Mouse (Mus musculus) adrenal gland, postnatal 36 days (tissue): ENCODE data around the gene Gucy2g. TPM values are rescaled to one million over a fixed set of nuclear protein-coding genes. Genes with fewer than 3 reads are reported as not detected.
A peak's percentile ranks its signal among the peaks of the same experiment; 100 is the strongest.

Experiments
- DNase-seq, 2 experiments: peaks; one replicate each; pipeline ENCODE4 v3.0.0; 2021; ENCODE audit warnings: mixed read lengths in 1 of 2
- total RNA-seq, 2 experiments: library from RNA; stranded (reverse); gene quantifications; 2 replicates each; pipeline ENCODE4 v1.2.3; 2021

Gene Gucy2g
- total RNA-seq, 2 experiments from 2014 or later = not detected

DNA sequence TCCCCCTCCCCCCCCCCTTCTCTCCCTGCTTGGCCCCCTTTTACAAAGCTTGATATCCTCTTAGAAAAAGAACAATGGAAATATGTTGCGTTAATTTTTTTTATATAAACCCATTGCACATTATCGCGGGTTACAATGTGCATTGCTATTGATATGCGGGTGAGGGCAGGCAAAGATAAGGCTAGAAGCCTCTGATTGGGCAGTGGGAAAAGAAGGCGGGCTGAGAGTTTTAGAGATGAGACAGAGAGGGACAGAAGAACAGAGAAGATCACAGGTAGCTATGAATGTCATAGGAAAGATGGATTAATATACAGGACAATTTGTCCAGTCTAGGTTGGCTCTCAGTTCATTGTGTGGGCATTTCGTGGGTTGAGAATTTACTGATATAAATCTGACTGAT is 33.8 kb downstream of the Gucy2g start:
- no peak for DNase-seq

DNA sequence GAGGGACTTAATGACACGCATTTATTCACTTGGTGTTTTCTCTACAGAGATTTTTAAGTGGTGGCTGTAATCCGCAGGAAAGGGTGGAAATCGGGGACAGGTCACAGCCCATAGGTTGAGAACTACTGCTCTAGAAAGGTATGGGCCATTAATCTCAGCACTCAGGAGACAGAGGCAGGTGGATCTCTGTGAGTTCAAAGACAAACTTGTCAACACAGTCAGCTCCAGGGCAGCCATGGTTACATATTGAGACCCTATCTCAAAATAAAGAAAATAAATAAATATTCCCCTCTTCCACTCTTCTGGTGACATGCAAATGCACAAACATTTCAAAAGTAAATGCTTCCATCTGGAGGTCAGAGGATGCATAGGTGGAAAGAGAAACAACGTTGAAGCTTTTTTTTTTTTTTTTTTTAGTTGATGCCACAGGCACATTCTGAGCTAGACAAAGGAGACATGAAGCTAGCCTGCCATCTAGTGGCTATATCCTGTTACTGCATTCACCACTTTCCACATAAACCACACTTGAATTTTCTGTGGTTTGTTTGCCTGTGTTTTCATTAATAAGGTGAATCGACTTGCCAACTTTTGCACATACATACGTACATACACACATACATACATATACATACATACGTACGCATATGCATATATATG is 34.4 kb downstream of the Gucy2g start:
- DNase-seq = peak in 1 of 2 experiments; percentile 48

GRCm38 (mm10) chr19:55198303-55198702 is 42.7 kb downstream of the Gucy2g start:
- peak; percentile 68 to 78 for DNase-seq

DNA sequence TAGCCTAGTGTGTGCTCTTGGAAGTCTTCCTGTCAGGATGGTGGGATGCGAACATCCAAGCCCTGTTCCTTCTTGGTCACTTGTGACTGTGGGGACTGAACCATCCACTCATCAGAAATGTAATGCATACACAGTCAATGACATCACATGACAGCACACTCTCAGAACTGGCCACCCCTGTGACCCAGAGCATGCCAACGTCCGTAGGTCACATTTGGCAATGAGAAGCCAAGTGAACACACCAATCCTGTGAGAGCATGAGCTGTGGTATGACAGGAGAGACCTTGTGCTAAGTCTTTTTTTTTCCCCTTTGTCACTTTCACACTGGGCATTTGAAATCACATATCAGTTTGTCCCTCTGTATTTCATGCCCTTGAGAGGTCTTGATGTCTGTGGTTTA is 45.5 kb downstream of the Gucy2g start:
- peak; percentile 46 to 66 for DNase-seq

- DNase-seq = peak; percentile 67 to 70
These were observed 46.4 kb downstream of the Gucy2g start for GRCm38 (mm10) chr19:55194520-55195170.

DNA sequence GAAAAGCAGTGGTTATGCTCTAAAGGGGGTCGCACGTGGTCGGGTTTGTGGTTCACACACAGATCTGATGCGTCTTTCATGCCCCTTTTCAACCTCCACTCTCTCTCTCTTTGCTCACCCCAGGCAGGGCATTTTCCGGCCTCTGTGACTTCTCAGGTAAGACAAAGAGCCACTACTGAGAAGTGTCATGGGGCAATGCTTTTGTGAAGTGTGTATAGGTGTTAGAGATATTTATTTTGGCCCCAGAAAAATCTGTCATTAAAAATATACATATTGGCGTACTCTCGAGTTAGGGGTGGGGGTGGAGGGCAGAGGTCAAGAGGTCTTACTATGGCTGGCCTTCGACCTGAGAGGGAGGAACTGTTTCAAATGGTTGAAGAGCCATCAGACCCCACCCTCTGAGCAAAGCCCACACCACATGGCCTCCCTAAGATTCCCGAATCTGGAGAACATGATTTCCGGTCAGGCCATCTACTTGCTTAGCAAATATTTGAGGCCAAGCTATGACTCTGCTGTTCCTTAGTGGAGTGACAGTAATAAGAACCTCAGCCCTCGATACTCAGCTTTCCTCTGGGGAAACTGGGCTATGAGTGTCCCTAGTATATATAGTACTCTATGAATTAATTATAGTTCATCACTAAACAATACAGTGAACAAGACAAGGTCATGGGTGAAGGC is 47.2 kb downstream of the Gucy2g start:
- peak in 1 of 2 experiments; percentile 29 for DNase-seq

GRCm38 (mm10) chr19:55192254-55192945 is 48.6 kb downstream of the Gucy2g start:
- DNase-seq = peak; percentile 32 to 42

- DNase-seq = no peak
These were observed 49.4 kb downstream of the Gucy2g start for GRCm38 (mm10) chr19:55191596-55191995.

GRCm38 (mm10) chr19:55190065-55190464 is 51.0 kb downstream of the Gucy2g start:
- DNase-seq = no peak

- no peak for DNase-seq
These were observed 55.4 kb downstream of the Gucy2g start for GRCm38 (mm10) chr19:55185651-55186050.

GRCm38 (mm10) chr19:55185074-55185473 is 56.0 kb downstream of the Gucy2g start:
- DNase-seq = no peak

DNA sequence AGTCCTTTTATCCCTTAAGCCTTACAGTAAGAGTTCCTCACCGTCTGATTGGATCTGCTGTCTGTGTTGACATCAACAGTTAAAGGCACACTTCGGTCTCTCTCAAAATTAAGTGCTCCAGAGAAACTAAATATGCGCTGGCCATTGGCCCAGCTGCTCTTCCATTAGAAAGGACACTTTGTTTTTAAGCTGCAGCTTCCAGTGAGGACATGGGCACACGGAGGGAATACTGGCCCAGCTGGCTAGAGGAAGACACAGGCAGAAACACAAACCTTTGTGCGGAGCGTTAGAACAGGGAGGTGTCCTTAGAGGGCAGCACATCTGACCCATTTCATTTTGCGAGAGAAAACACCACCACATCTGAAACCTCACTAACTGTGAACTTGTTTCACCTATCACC is 56.6 kb downstream of the Gucy2g start:
- no peak for DNase-seq

- DNase-seq = no peak
These were observed 60.6 kb downstream of the Gucy2g start, which contains the start of gene Tectb for GRCm38 (mm10) chr19:55180433-55180832. Tectb (plus strand) TSS chr19:55180733.

DNA sequence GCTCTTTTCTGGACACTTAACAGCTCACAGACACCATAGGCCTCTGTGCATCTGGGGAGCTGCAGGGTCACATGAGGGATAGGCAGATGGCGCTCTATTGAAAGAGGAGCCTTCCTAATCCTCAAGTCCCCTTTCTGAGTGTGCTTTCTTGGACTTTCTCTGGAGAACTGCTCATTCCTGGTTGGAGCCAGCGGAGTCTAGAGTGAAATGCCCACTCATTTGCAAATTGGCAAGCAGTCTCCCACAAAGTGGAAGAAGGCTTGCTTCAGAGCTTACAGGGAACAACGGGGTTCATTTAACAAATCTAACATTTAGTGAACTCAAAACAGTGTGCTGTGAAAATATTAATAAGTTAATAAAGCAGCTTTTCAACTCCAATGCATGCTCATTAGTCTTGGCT is 63.9 kb downstream of the Gucy2g start:
- DNase-seq = no peak

DNA sequence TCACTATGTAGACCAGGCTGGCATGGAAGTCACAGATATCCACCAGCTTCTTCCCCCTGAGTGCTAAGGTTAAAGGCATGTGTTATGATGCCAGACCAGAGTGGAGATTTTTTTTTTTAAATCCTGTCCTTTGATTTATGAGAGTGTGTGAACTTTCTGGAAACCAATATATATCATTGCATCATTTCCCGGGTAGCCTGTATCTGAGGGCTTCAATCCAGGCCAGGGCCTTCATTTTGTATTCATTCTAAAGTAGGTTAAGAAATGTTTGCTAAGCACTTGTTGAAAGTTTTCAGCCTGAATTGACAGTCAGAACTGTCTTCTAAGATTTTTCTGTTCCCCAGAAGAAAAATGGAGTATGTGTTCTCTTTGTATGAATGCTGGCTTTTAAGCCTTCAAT is 69.5 kb downstream of the Gucy2g start:
- no peak for DNase-seq

DNA sequence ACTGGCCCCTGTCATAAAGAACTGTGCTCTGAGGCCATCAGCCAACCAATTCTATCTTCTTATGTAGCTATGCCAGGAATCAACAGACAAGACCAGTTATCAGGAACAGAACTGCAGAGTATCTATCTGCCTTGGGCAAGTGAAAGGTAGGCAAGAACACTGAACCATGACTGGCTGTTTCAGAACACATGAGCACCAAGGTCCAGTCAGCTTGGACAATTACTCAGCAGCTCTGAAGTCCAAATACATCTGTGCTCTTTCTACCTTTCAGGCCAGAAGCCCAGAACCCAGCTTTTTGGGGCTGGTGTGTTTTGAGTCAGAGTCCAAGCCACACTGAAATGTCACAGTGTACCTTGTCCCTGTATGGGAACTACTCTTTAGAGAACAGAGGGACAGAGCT is 70.6 kb downstream of the Gucy2g start:
- DNase-seq = no peak

DNA sequence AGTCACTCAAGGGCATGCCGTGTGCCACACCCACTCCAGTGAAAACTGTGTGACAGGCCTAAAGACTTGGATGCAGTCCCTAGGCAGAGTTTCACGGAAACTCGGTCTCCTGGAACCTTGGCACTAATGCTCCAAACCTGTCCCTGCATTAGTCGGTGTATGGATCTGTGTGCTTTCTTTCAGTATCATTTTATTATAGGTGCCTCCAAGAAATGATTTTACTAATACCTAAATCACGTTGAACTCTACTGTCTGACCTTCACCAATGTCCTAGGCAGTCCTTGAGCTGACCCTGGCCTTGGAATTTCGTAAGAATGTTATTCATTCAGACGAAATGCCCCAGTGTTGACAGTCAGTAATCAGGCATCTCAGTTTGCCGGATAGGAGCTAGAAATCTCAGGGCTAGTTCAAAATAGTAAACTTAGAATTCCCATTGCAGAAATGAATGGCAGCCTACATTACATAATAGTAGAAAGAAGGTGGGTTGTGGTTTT is 71.8 kb downstream of the Gucy2g start:
- peak in 1 of 2 experiments; percentile 36 for DNase-seq

DNA sequence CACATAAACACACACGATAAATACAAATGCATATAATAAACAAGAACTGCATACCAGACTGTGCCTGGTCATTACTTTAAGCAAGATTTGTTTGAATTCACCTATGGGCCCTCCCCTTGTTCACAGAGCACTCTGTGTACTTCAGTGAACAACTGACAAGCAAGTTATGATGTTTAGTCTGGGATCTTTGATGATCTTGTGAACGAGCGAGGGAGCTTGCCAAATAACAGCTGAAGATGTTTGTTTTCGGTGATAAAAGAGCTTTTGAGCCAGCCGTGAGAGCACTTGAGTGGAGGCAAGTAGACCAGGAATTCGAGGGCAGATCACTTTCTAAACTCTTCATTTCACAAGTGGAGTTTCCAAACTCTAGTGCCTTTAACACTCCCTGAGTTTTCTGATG is 72.7 kb downstream of the Gucy2g start:
- no peak for DNase-seq

DNA sequence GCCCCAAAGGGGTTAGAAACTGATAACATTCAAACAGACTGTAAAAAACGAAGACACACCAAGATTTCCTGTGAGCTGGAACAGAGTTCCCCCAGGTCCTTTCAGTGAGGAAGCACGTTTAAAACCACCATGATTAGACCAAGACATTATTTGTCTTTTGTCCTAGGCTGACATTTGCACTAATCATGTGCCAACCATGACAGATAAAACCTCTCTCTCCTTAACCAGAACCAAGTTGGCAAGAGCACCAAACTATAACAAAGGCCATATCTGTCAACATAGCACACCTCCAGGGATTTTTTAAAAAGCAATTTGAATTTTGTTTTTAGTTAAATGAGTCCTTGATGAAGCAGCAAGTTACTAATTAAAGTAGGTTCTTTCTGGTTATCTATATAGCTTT is 73.3 kb downstream of the Gucy2g start:
- DNase-seq = no peak

- DNase-seq = no peak
These were observed 74.3 kb downstream of the Gucy2g start for GRCm38 (mm10) chr19:55166741-55167140.

GRCm38 (mm10) chr19:55165954-55166353 is 75.1 kb downstream of the Gucy2g start:
- no peak for DNase-seq

DNA sequence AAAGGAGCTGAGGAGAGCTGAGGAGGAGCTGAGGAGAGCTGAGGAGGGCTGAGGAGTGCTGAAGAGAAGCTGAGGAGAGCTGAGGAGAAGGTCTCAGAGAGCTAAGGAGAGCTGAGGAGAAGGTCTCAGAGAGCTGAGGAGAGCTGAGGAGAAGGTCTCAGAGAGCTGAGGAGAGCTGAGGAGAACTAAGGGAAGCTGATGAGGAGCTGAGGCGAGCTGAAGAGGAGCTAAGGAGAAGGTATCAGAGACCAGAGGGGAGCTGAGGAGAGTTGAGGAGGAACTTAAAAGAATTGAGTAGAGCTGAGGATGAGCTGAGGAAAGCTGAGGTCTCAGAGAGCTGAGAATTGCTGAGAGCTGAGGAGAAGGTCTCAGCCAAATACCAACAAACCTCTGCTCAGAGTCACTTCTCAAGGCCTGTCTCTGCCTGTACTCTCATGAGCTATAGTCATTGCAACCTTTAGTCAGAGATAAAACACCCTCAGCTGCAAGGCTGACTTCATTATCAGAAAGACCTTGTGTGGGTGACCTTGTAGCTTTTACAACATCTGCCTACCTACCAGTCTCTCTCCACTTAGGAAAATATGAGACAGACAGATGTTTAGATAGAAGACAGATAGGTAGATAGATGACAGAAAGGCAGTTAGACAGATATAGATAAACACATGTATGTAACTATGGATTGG is 75.7 kb downstream of the Gucy2g start:
- DNase-seq = peak; percentile 31 to 33
